In genomic region chr11:119868556-119868955, GRCm38 (mm10) we compare ENCODE assay signal across 19 mouse cellular contexts. TPM values are rescaled to one million over a fixed set of nuclear protein-coding genes. Genes with fewer than 3 reads are reported as not detected.
DNase-seq lines count a peak whose midpoint lies in the region; ATAC-seq and TF ChIP-seq lines count a peak whose summit lies in the region.
"Had no signal": no experiment of that assay in that cellular context is flagged by ENCODE, and none has a peak within 500 bp of the region (broad histone marks: within the 10 kb centered on the region; RNA-seq: fewer than 3 reads in every experiment).

No protein-coding gene starts in this region.

- no peak overlapping the region; the same call in 1 of the 2 replicates for H3K9ac ChIP-seq in kidney, embryonic 16.5 days (replicated peaks; ENCODE audit: low read length)
- H3K9ac ChIP-seq in lung, postnatal 0 days (replicated peaks; ENCODE audit: low read depth) = no peak overlapping the region
- no peak overlapping the region for H3K9ac ChIP-seq in intestine, embryonic 16.5 days (ENCODE audit: low read depth, low read length)
- H3K9ac ChIP-seq: embryonic facial prominence, embryonic 12.5 days; limb, embryonic 15.5 days; liver, embryonic 15.5 days had no signal

- H3K36me3 ChIP-seq in kidney, embryonic 16.5 days (ENCODE audit: insufficient read depth, low read length) = peaks cover 27% of the 10 kb centered on the region
- peaks cover 13% of the 10 kb centered on the region for H3K36me3 ChIP-seq in lung, postnatal 0 days (ENCODE audit: insufficient read depth, low read length)
- peaks cover 5% of the 10 kb centered on the region; the same call in 1 of the 2 replicates for H3K36me3 ChIP-seq in intestine, embryonic 16.5 days (ENCODE audit: control insufficient read depth, insufficient read depth, low read length)

- no peak for TF ChIP-seq CTCF in lung, postnatal 0 days (IDR thresholded peaks at IDR 0.05)

- H3K9me3 ChIP-seq in kidney, embryonic 16.5 days (ENCODE audit: low read length) = no peaks in the 10 kb centered on the region
- no peaks in the 10 kb centered on the region for H3K9me3 ChIP-seq in lung, postnatal 0 days (ENCODE audit: low read length)
- H3K9me3 ChIP-seq in intestine, embryonic 16.5 days (ENCODE audit: control insufficient read depth, low read length) = no peaks in the 10 kb centered on the region
- H3K9me3 ChIP-seq: embryonic facial prominence, embryonic 12.5 days; limb, embryonic 15.5 days; liver, embryonic 15.5 days had no signal

- ATAC-seq in kidney, embryonic 16.5 days (ENCODE audit: low FRiP score, low TSS enrichment) = no peak
- peak; percentile 46; the same call in 1 of the 2 replicates for ATAC-seq in lung, postnatal 0 days
- ATAC-seq in intestine, embryonic 16.5 days = no peak
- ATAC-seq: activated CD4-positive, CD25-positive, alpha-beta regulatory T cell, adult 4 months; forebrain, embryonic 16.5 days; Patski had no signal

- no peaks in the 10 kb centered on the region for H3K27me3 ChIP-seq in kidney, embryonic 16.5 days (ENCODE audit: insufficient read depth, low read length)
- no peaks in the 10 kb centered on the region for H3K27me3 ChIP-seq in lung, postnatal 0 days (replicated peaks; ENCODE audit: insufficient read depth, low read length)
- H3K27me3 ChIP-seq in intestine, embryonic 16.5 days (replicated peaks; ENCODE audit: control insufficient read depth, insufficient read depth, low read length) = no peaks in the 10 kb centered on the region
- H3K27me3 ChIP-seq: embryonic facial prominence, embryonic 12.5 days; limb, embryonic 15.5 days; liver, embryonic 15.5 days; Patski had no signal

- H3K27ac ChIP-seq in kidney, embryonic 16.5 days (ENCODE audit: low read length) = 0 out of 2 replicates have a peak overlapping the region, but pooled peaks have one; percentile 8
- H3K27ac ChIP-seq in lung, postnatal 0 days (ENCODE audit: low read length) = peak overlapping the region; percentile 4; the same call in 1 of the 2 replicates
- peak overlapping the region; percentile 51 for H3K27ac ChIP-seq in intestine, embryonic 16.5 days (ENCODE audit: low read length)
- H3K27ac ChIP-seq: embryonic facial prominence, embryonic 12.5 days; limb, embryonic 15.5 days; liver, embryonic 15.5 days had no signal

- no peak for DNase-seq in kidney, adult 18-20 months
- DNase-seq in lung, postnatal 0 days (ENCODE audit: low spot score) = no peak
- no peak for DNase-seq in lung, postnatal 14 days
- DNase-seq in testis, postnatal 14 days (ENCODE audit: low spot score) = no peak
- no peak for DNase-seq in Muller cell, postnatal 12 days (ENCODE audit: inconsistent ontology term)
- DNase-seq: adrenal gland, postnatal 10 days; cerebellum, adult 9-11 months; gastrocnemius, postnatal 36 days; kidney, adult 2 months; thymus, adult 2 months had no signal

- H3K4me3 ChIP-seq in kidney, embryonic 16.5 days (ENCODE audit: low read length) = no peak overlapping the region
- no peak overlapping the region for H3K4me3 ChIP-seq in lung, postnatal 0 days (ENCODE audit: low read depth, low read length)
- no peak overlapping the region for H3K4me3 ChIP-seq in intestine, embryonic 16.5 days (ENCODE audit: low read length)
- H3K4me3 ChIP-seq: embryonic facial prominence, embryonic 12.5 days; limb, embryonic 15.5 days; liver, embryonic 15.5 days had no signal

- WGBS in kidney, embryonic 16.5 days = 81% methylated on average over 4 of the region's 4 CpGs
- WGBS in lung, postnatal 0 days = 71% methylated on average over 4 of the region's 4 CpGs
- 70% methylated on average over 4 of the region's 4 CpGs for WGBS in intestine, embryonic 16.5 days

- no peak overlapping the region for H3K4me2 ChIP-seq in kidney, embryonic 16.5 days (replicated peaks; ENCODE audit: low read depth, low read length)
- H3K4me2 ChIP-seq in lung, postnatal 0 days (replicated peaks; ENCODE audit: low read depth, low read length) = no peak overlapping the region
- H3K4me2 ChIP-seq in intestine, embryonic 16.5 days (ENCODE audit: low read depth, low read length) = no peak overlapping the region
- H3K4me2 ChIP-seq: embryonic facial prominence, embryonic 12.5 days; limb, embryonic 15.5 days; liver, embryonic 15.5 days; midbrain, embryonic 11.5 days had no signal

- H3K4me1 ChIP-seq in kidney, embryonic 16.5 days (ENCODE audit: insufficient read depth, low read length) = no peaks in the 10 kb centered on the region
- no peaks in the 10 kb centered on the region for H3K4me1 ChIP-seq in lung, postnatal 0 days (ENCODE audit: insufficient read depth, low read depth, low read length)
- H3K4me1 ChIP-seq in intestine, embryonic 16.5 days (ENCODE audit: control insufficient read depth, insufficient read depth, low read length) = no peaks in the 10 kb centered on the region
- H3K4me1 ChIP-seq: limb, embryonic 15.5 days; liver, embryonic 15.5 days had no signal

- no peak for TF ChIP-seq EP300 in lung, postnatal 0 days (IDR thresholded peaks at IDR 0.05)

RNA-seq across cellular contexts. Expression of gene Chmp6, which starts 44.7 kb away (rescaled TPM):
- polyA plus RNA-seq in kidney, embryonic 16.5 days (2015; fragmentation: Nextera tagmentation; extraction: Ambion mirVana) = 110 and 114 TPM in 2 replicates
- 83.6 and 89.9 TPM in 2 replicates for polyA plus RNA-seq in lung, postnatal 0 days (2015; fragmentation: Nextera tagmentation; extraction: Ambion mirVana)
- 92.2 and 94.3 TPM in 2 replicates for polyA plus RNA-seq in intestine, embryonic 16.5 days (2015; fragmentation: Nextera tagmentation; extraction: Ambion mirVana)
